Mouse (Mus musculus) CD4-positive naive resting alpha-beta T cell, adult 76 days (primary cell): ENCODE data around the gene Olfr1162. TPM values are rescaled to one million over a fixed set of nuclear protein-coding genes. Genes with fewer than 3 reads are reported as not detected.

ENCODE experiments used
- total RNA-seq: library from RNA; stranded (reverse); gene quantifications from one replicate; pipeline ENCODE4 v1.2.4, GENCODE M21; 2023

Olfr1162 gene
- not detected for total RNA-seq

DNA sequence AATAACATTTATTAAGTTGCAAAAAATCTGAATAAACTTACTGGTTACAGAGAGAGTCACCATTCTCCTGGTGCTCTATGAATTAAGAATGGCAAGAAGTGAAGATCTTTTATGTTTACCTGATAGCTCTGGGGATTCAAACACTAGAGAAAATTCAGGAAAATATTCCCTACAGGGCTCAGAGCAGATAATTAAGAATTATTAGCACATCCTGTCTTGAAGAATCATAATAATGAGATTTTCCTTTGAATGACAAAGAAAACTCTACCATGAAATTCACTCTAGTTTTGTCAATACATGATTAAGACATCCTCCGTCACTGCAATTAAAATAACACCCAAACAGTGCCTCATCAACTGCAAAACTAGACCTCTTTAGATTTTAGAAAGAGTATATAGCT, at the start of gene Olfr1162:
TSS of gene Olfr1162 (minus strand) at position 101 of the 400 bp plus-strand sequence.

DNA sequence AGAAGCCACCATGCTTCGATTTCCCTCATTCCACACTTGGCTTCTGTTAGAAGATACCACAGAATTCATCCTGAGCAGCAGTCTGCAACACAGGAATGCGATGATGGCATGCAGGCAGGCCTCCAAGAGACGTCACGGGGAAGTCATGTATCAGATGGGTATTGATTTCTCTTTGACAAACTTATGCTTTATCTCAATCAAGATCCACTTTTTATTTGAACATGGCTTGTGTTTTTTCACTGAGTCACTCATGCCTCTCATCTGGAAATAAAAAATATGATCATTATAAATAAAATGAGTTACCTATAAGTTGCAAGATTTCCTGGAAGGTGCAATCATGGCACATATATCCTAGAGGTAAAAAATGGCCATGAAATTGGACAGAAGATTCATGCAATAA, 42.9 kb upstream of the Olfr1162 start, which contains the start of gene Olfr1164:
TSS of gene Olfr1164 (minus strand) at position 101 of the 400 bp plus-strand sequence.

DNA sequence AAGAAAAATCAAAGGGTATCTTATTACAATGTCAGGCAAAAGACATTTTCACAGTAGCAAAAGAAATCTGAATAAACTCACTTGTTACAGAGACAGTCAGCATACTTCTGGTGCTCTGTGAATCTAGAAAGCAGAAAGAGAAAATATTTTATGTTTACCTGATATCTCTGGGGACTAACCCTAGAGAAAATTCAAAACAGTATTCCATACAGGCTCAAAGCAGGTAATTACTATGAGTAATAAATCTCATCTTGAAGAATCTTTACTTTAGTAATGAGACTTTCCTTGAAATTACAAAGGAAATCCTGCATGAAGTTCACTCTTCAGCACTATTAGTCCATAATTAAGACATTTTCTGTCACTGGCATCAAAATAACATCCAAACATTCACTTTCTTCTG, 20.8 kb upstream of the Olfr1162 start, which contains the start of gene Olfr1163:
TSS of gene Olfr1163 (minus strand) at position 101 of the 400 bp plus-strand sequence.

DNA sequence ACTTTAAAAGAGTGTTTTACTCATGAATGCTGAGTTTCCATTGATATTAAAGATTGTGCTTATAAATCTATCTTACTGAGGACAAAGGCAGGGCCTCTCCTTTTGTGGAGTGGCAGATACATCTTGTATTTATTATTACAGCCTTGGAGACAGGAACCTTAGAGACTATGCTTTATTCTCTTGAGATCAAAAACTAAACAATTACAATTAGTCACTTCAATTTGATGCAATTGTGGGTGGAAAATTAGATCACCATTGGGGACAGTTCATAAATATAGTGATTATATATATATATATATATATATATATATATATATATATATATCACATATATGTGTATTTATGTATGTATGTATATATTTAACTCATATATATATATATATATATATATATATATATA, 13.3 kb downstream of the Olfr1162 start, which contains the start of gene Olfr73:
TSS of gene Olfr73 (minus strand) at position 101 of the 400 bp plus-strand sequence.

DNA sequence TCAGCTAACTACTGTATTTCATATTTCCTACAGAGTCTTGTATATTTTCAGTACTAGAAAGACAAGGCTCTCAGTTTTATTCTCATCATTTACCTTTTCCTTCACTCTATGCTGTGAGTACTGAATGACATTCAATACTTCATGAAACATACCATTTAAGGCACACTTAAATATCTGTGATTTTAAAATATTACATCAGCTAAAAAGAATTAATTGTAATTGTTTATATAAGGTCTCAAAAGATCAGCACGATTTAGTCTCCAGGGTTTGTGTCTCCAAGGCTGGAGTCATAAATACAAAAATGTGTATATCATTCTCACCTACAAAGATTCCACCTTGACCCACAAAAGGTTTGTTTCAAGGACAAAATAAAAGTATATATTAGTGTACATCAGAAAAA, 28.5 kb downstream of the Olfr1162 start, which contains the start of gene Olfr1161:
TSS of gene Olfr1161 (plus strand) at position 301 of the 400 bp plus-strand sequence.

DNA sequence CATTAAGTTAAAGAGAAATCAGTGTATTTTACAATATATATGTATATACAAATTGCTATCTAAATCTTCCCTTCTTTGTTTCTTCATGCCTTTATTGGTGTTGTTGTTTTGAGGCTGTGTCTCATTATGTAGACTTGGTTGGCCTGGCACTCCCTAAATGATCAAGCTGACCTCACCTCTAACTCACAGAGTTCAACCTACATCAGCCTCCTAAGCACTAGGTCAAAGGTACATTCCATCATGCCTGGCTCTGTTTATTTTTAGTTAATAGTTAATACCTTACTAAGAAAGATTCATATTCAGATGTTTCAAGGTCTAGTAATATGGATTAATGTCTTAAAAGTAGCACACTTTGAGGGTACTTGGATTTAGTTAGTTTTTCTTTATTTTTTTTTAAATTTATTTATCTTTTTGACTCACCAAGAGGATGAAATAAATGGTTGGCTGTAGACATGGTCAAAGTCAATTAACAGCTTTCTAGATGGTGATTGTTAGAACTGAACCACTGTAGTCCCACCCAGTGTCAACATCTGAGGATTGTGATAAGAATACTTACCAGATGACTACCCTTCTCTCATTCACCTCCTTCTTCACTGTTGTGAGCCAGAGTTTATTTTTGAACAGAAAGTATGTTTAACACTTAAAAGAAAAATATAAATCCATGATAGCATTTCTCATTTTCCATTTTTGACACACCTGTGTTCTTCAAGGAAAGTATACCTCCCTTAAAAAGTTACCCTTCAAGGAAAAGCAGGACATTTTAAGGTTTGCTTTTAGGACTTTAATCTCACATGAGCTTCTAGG, 43.2 kb downstream of the Olfr1162 start, which contains the start of gene Olfr1160:
TSS of gene Olfr1160 (minus strand) at position 754 of the 804 bp plus-strand sequence.

Other genes with a start within 250 kb of the Olfr1162 start
- not detected for gene Olfr1145, start 241.3 kb downstream of the Olfr1162 start, total RNA-seq
- gene Olfr1148, start 220.6 kb downstream of the Olfr1162 start, total RNA-seq, result not detected
- gene Olfr1150-ps1, start 207.1 kb downstream of the Olfr1162 start, total RNA-seq, result not detected
- not detected for gene Olfr1151, start 195.3 kb downstream of the Olfr1162 start, total RNA-seq
- gene Olfr1152, start 184.6 kb downstream of the Olfr1162 start, total RNA-seq, result not detected
- not detected for gene Olfr1153, start 156.2 kb downstream of the Olfr1162 start, total RNA-seq
- not detected for gene Olfr1154, start 146.0 kb downstream of the Olfr1162 start, total RNA-seq
- not detected for gene Olfr1155, start 106.0 kb downstream of the Olfr1162 start, total RNA-seq
- not detected for gene Olfr1156, start 98.0 kb downstream of the Olfr1162 start, total RNA-seq
- gene Olfr1157, start 82.8 kb downstream of the Olfr1162 start, total RNA-seq, result not detected
- not detected for gene Olfr74, start 76.5 kb downstream of the Olfr1162 start, total RNA-seq
- gene Olfr1158, start 61.0 kb downstream of the Olfr1162 start, total RNA-seq, result not detected
- not detected for gene Olfr1160, start 42.9 kb downstream of the Olfr1162 start, total RNA-seq
- gene Olfr1161, start 28.4 kb downstream of the Olfr1162 start, total RNA-seq, result not detected
- gene Olfr73, start 13.4 kb downstream of the Olfr1162 start, total RNA-seq, result not detected
- gene Olfr1163, start 20.7 kb upstream of the Olfr1162 start, total RNA-seq, result not detected
- not detected for gene Olfr1164, start 42.8 kb upstream of the Olfr1162 start, total RNA-seq
- gene Olfr1166, start 77.1 kb upstream of the Olfr1162 start, total RNA-seq, result not detected
- not detected for gene Olfr1167, start 104.1 kb upstream of the Olfr1162 start, total RNA-seq
- gene Olfr1168, start 130.8 kb upstream of the Olfr1162 start, total RNA-seq, result not detected
- not detected for gene Olfr1170, start 177.2 kb upstream of the Olfr1162 start, total RNA-seq
- not detected for gene Olfr1173, start 228.7 kb upstream of the Olfr1162 start, total RNA-seq